Mouse (Mus musculus): ENCODE measurements around the gene Smg7.

DNA sequence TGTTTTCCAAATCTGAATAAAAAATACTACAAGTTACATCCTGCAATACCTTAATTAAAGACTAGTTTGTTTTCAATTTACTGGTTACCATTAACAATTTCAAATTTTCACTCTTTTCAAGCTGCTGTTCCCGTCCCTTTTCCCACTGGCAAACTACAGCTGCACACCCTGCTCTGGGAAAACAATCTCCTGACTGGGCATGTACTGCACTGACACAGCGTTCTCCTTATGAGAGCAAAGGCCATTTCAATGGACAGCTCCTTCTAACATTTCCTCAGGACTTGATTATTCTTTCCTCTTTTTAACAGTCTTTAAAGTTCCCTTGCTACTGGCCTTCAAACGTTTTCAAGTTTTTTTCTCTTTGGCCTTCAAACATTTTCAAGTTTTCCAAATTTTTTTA lies 31.4 kb downstream of the Smg7 start:
- no peak for TF ChIP-seq CTCF (IDR thresholded peaks at IDR 0.05; ENCODE audit: extremely low read depth, insufficient read depth, low read length)
- TF ChIP-seq POLR2A (IDR thresholded peaks at IDR 0.05; ENCODE audit: extremely low read depth, insufficient read depth, low read length) = no peak

Measured in cortical plate, adult 2 months (tissue).